In genomic region chr7:6878202-6878601, GRCm38 (mm10) we compare ENCODE assay signal across 21 mouse cellular contexts.
DNase-seq lines count a peak whose midpoint lies in the region; TF ChIP-seq lines count a peak whose summit lies in the region.
"Had no signal": no experiment of that assay in that cellular context is flagged by ENCODE, and none has a peak within 500 bp of the region (broad histone marks: within the 10 kb centered on the region; RNA-seq: fewer than 3 reads in every experiment).

No protein-coding gene starts in this region.

- no peak overlapping the region for H3K27ac ChIP-seq in cerebellum, adult 2 months (ENCODE audit: insufficient read depth, low read length)
- H3K27ac ChIP-seq: embryonic facial prominence, embryonic 13.5 days; forebrain, embryonic 12.5 days; heart, adult 2 months; heart, embryonic 15.5 days; hindbrain, embryonic 10.5 days had no signal

- peak; percentile 16 for DNase-seq in cerebellum, postnatal 10 days
- no peak for DNase-seq in cerebellum, adult 2 months
- peak; percentile 31 for DNase-seq in kidney, adult 9 months
- DNase-seq in kidney, adult 18-20 months = no peak
- peak; percentile 1 to 19 for DNase-seq in kidney, postnatal 36 days
- no peak for DNase-seq in kidney, adult 11 months
- peak; percentile 36 to 46 for DNase-seq in right cerebral cortex, postnatal 10 days (ENCODE audit: low spot score in 2 of 2)
- no peak for DNase-seq in right cerebral cortex, adult 18-20 months
- DNase-seq: adrenal gland, adult 8-10 months; adrenal gland, postnatal 36 days; B cell, adult 2 months; cerebellum, adult 11 months; cerebellum, adult 9-10 months; cerebellum, postnatal 36 days; gastrocnemius, postnatal 10 days; heart, adult 2 months; heart, postnatal 14 days had no signal

- TF ChIP-seq POLR2A in cerebellum, adult 2 months (IDR thresholded peaks at IDR 0.05; ENCODE audit: borderline replicate concordance, insufficient read depth, low read length) = no peak

- WGBS in cerebellum, adult 2 months = 52% methylated on average over 1 of the region's 1 CpGs

- H3K27me3 ChIP-seq in cerebellum, adult 2 months (ENCODE audit: control insufficient read depth, insufficient read depth, low read length) = no peaks in the 10 kb centered on the region
- H3K27me3 ChIP-seq: embryonic facial prominence, embryonic 13.5 days; forebrain, embryonic 12.5 days; heart, embryonic 15.5 days had no signal

- no peak for TF ChIP-seq CTCF in cerebellum, adult 2 months (IDR thresholded peaks at IDR 0.05; ENCODE audit: borderline replicate concordance, insufficient read depth, low read depth, low read length)

- no peaks in the 10 kb centered on the region for H3K4me1 ChIP-seq in cerebellum, adult 2 months (ENCODE audit: control insufficient read depth, insufficient read depth, low read length)
- H3K4me1 ChIP-seq: heart, embryonic 15.5 days had no signal

- no peak overlapping the region for H3K4me3 ChIP-seq in cerebellum, adult 2 months (replicated peaks; ENCODE audit: insufficient read depth, low read depth, low read length)
- H3K4me3 ChIP-seq: embryonic facial prominence, embryonic 13.5 days; forebrain, embryonic 12.5 days; heart, adult 2 months; heart, embryonic 15.5 days; hindbrain, embryonic 10.5 days had no signal

Comparison
In these comparisons a context has a peak if more than half of its experiments do, and no peak if none do; other contexts are left out.
1. DNase-seq: peak in cerebellum, postnatal 10 days (2 of 2), kidney, adult 9 months (single experiment), kidney, postnatal 36 days (2 of 2) and right cerebral cortex, postnatal 10 days (2 of 2); none in cerebellum, adult 2 months (0 of 2), kidney, adult 18-20 months (single experiment), kidney, adult 11 months (single experiment) and right cerebral cortex, adult 18-20 months (single experiment).